Mouse (Mus musculus) lung, postnatal 25 days (tissue): ENCODE results near the gene Shisa5.

Experiments used
- DNase-seq: peaks from one replicate; pipeline ENCODE4 v3.0.0; 2022; ENCODE audit warnings: low spot score

Shisa5 gene

GRCm38 (mm10) chr9:109093786-109094552 lies 55.6 kb downstream of the Shisa5 start:
- peak; percentile 72 for DNase-seq

DNA sequence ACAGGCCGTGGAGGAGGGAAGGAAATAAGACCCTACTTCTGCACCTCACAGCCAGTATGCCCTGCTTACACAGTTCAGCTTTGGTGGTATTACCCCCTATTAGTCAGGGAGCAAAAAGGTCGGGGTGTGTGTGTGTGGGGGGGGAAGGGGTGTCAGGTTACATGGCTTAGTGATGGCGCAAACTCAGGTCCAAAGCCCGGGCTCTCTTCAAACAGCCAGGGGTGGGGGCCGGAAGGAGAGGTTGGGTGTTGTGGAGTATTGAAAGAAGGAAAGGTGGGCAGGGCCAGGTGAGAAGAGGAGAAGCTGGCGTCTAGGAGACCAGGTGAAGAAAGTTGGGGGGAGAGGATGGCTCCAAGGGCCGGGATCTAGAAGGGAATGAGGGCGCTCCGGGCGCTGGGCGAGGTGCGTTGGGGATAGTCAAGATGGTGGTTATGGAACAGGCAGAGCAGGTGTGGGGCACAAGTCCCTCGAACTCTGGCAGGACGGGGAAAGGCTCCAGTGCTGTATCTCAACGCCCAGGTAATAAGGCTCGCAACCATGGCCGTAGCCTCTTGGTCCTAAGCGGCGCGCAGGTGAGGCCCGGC lies 56.3 kb downstream of the Shisa5 start:
- DNase-seq = peak; percentile 76

- peak; percentile 62 for DNase-seq
Measured at GRCm38 (mm10) chr9:109095137-109095982, 57.0 kb downstream of the Shisa5 start, which contains the start of gene Plxnb1. Gene Plxnb1, plus strand, starts transcription at chr9:109095389.

- no peak for DNase-seq
Measured at GRCm38 (mm10) chr9:109096251-109096661, 57.9 kb downstream of the Shisa5 start.

GRCm38 (mm10) chr9:109096856-109097255 lies 58.5 kb downstream of the Shisa5 start:
- DNase-seq = peak; percentile 41

- peak; percentile 67 for DNase-seq
Measured at GRCm38 (mm10) chr9:109097291-109097690, 58.9 kb downstream of the Shisa5 start.

DNA sequence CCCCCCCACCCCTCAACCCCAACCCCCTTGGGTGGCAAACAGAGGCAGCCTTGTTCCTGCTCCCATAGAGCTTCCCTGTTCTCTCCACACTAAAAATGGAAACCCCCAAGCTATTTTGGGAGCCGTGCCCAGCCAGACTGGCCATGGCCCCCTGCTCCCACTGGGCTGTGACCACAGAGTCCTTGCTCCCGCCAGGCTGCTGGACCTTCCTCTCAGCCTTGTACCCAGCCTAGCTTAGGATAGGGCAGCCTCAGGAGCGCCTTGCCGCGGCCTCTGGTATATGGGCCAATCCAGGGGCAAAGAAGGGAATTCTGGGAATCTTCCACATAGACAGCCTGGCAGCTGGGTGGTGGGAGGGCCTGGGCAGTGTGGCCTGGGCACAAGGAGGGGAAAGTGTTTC lies 59.5 kb downstream of the Shisa5 start:
- DNase-seq = no peak

GRCm38 (mm10) chr9:109098366-109098765 lies 60.0 kb downstream of the Shisa5 start:
- no peak for DNase-seq

GRCm38 (mm10) chr9:109098969-109099368 lies 60.6 kb downstream of the Shisa5 start:
- peak; percentile 73 for DNase-seq

DNA sequence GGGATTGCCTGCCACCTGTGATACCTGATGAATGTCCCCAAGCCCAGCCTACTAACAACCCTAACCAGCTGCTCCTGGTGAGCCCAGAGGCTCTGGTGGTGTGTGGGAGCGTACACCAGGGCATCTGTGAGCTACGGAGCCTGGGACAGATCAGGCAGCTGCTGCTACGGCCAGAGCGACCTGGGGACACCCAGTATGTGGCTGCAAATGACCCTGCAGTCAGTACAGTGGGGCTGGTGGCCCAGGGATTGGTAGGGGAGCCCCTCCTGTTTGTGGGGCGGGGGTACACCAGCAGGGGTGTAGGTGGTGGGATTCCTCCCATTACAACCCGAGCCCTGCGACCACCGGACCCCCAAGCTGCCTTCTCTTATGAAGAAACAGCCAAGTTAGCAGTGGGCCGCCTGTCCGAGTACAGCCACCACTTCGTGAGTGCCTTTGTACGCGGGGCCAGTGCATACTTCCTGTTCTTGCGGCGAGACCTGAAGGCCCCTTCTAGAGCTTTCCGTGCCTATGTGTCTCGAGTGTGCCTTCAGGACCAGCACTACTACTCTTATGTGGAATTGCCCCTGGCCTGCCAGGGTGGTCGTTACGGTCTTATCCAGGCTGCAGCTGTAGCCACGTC lies 62.1 kb downstream of the Shisa5 start:
- DNase-seq = no peak

DNA sequence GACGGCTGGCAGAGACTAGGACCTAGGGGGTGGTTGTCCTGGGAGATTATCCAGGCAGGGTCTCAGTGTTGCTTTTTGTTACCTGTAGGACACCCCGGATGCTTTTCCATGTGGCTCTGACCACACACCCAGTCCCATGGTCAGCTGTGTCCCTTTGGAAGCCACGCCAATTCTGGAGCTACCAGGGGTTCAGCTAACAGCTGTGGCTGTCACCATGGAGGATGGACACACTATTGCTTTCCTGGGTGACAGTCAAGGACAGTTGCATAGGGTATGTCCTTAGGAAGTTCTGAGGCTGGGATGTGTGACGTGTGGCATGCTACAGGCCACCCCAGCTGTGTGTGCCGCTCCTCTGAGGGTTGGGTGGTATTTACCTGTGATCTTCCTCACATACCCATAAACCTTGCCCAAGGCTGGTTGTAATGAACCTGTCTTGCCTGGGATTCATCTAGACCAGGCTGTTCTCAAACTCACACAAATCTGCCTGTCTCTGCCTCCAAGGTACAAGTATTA lies 63.6 kb downstream of the Shisa5 start:
- DNase-seq = no peak

DNA sequence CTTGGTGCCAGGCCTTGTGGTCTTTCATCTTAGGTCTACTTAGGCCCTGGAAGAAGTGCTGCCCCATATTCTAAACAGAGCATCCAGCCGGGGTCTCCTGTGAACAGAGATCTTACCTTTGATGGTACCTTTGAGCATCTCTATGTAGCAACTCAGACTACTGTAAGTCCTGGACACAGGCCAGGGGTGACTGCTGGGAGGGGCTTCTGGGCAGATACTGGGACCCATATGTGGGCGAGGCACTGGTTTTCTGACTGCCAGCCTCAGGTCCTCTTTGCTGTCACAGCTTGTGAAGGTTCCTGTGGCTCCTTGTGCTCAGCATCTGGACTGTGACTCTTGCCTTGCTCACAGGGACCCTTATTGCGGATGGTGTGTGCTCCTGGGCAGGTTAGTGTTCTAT lies 64.2 kb downstream of the Shisa5 start:
- no peak for DNase-seq

DNA sequence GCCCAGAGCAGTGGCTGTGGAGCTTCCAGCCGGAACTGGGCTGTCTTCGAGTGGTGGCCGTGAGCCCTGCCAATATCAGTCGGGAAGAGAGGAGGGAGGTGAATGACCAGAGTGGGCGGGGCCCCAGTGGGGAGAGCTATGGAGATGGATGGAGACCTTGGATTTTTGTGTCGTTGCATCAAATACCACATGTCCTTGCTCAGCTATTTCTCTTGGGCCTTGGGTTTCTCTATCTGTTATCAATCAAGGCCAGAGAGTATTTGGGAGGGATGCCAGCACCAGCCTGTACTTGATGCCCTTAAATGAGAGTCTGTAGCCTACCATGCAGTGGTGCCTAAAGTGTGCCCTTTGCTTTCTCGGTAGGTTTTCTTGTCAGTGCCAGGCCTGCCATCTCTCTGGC lies 64.9 kb downstream of the Shisa5 start:
- DNase-seq = no peak

DNA sequence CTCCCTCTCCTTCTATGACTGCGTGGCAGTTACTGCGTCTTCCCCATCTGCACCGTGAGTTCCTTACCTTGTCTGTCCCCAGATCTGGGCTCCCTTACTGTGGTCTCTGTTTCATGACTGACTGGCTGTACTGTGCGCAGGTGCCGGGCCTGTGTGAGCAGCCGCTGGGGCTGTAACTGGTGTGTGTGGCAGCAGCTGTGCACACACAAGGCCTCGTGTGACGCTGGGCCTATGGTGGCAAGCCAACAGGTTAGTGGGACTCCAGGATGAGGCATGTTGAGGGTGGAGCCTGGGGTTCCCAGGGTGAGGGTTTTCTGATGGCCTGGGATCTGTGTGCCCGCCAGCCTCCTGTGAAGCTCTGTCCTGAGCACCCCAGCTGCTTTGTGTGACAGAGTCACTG lies 65.7 kb downstream of the Shisa5 start:
- no peak for DNase-seq

DNA sequence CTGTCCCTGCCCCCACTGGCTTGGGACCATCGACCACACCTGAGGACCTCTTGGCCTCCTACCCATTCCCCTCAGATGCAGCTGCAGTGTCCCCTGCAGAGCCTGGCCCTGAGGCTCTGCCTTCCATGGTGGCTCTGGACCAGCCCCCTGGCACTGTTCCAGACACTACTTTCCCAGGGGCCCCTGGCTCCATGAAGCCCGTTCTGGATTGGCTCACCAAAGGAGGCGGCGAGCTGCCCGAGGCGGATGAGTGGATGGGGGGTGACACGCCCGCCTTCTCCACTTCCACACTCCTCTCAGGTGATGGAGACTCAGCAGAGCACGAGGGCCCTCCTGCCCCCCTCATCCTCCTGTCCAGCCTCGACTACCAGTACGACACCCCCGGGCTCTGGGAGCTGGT lies 66.6 kb downstream of the Shisa5 start:
- no peak for DNase-seq

DNA sequence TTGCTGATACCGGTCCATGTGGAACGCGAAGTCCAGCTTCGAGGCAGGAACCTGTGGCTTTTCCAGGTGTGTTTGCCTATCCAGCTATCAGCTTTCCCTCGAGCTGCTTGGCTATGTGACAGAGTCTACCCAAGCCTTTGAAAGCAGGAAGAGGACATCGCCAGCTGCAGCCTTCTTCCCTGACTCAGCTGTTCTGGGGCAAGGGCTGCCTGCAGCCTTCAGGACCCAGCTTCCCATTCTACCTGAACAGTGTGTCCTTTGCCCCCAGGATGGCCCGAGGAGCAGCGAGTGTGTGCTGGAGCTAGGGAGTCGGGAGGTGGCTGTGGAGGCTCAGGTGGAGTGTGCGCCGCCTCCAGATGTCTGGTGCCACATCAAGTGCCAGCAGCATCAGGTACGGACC lies 67.3 kb downstream of the Shisa5 start:
- no peak for DNase-seq

DNA sequence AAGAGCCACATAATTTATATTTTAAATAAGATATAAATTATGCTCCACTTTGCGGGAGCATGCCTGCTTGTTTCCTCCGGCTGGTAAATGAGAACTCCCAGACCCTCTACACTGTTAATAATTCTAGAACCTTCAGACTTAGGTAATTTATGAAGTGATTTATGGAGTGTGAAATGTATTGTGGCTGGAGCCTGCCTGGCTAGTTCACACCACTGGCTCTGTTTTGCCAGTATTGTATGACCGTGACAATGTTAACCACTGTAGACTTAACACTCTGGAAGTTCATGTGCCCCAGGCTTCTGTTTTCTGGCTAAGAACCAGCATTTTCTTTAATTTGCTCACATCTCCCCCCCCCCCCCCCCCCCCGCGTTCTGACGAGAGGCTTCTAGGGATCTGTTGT lies 69.0 kb downstream of the Shisa5 start:
- no peak for DNase-seq
